In genomic region chr13:117202755-117203471, GRCm38 (mm10) we compare ENCODE assay signal across 8 mouse cellular contexts. TPM values are rescaled to one million over a fixed set of nuclear protein-coding genes. Genes with fewer than 3 reads are reported as not detected.
A peak's percentile ranks its signal among the peaks of the same experiment; 100 is the strongest.
DNase-seq lines count a peak whose midpoint lies in the region; ATAC-seq and TF ChIP-seq lines count a peak whose summit lies in the region.

No protein-coding gene starts in this region.

- intact Hi-C loops in left cerebral cortex, adult 2 months (cut with DNase I) = loop anchor here (1.0 to 2.0 kb wide), 2 partner anchors 86 to 112 kb away; no protein-coding TSS in a partner anchor
- intact Hi-C loops in left cerebral cortex, postnatal 10 days (cut with DNase I) = loop anchor here (2.0 to 5.0 kb wide), 2 partner anchors 84 to 109 kb away; no protein-coding TSS in a partner anchor

- TF ChIP-seq CTCF in left cerebral cortex, adult 2 months (IDR thresholded peaks at IDR 0.05) = peak; percentile 77
- peak; percentile 51 for TF ChIP-seq CTCF in E14TG2a.4 (conservative IDR thresholded peaks at IDR 0.05; ENCODE audit: low read length)

- H3K36me3 ChIP-seq in E14TG2a.4 (ENCODE audit: insufficient read depth, low read length) = no peaks in the 10 kb centered on the region
- H3K36me3 ChIP-seq in forebrain, embryonic 16.5 days (ENCODE audit: control insufficient read depth, insufficient read depth) = no peaks in the 10 kb centered on the region
- no peaks in the 10 kb centered on the region for H3K36me3 ChIP-seq in neural tube, embryonic 14.5 days (ENCODE audit: control insufficient read depth, insufficient read depth, low read length)

- WGBS in forebrain, embryonic 16.5 days = 44% methylated on average over 22 of the region's 22 CpGs
- 51% methylated on average over 22 of the region's 22 CpGs for WGBS in neural tube, embryonic 14.5 days

- DNase-seq in left cerebral cortex, adult 2 months (ENCODE audit: extremely low spot score in 1 of 2, low spot score in 2 of 2) = peak in 1 of 2 experiments; percentile 37
- no peak for DNase-seq in left cerebral cortex, postnatal 10 days (ENCODE audit: extremely low spot score in 1 of 2, low spot score in 2 of 2)
- peak; percentile 61 for DNase-seq in adrenal gland, postnatal 25 days
- peak; percentile 20 for DNase-seq in kidney, postnatal 14 days
- DNase-seq in ovary, postnatal 10 days (ENCODE audit: low spot score) = no peak

- H3K9ac ChIP-seq in forebrain, embryonic 16.5 days (replicated peaks; ENCODE audit: low read depth, low read length) = no peak overlapping the region
- H3K9ac ChIP-seq in neural tube, embryonic 14.5 days (replicated peaks; ENCODE audit: low read depth, low read length) = no peak overlapping the region

- H3K27me3 ChIP-seq in E14TG2a.4 (ENCODE audit: insufficient read depth, low read length) = no peaks in the 10 kb centered on the region
- no peaks in the 10 kb centered on the region for H3K27me3 ChIP-seq in forebrain, embryonic 16.5 days (replicated peaks; ENCODE audit: control insufficient read depth, insufficient read depth, low read length)
- H3K27me3 ChIP-seq in neural tube, embryonic 14.5 days (ENCODE audit: control insufficient read depth, insufficient read depth, low read length) = no peaks in the 10 kb centered on the region

- H3K9me3 ChIP-seq in E14TG2a.4 (ENCODE audit: low read length) = no peaks in the 10 kb centered on the region
- H3K9me3 ChIP-seq in forebrain, embryonic 16.5 days (ENCODE audit: control insufficient read depth, low read length) = no peaks in the 10 kb centered on the region
- H3K9me3 ChIP-seq in neural tube, embryonic 14.5 days (ENCODE audit: control insufficient read depth, low read length) = no peaks in the 10 kb centered on the region

- peak; percentile 50 for ATAC-seq in forebrain, embryonic 16.5 days
- ATAC-seq in neural tube, embryonic 14.5 days (ENCODE audit: low read depth) = peak; percentile 61; the same call in 1 of the 2 replicates

- no peak overlapping the region for H3K27ac ChIP-seq in left cerebral cortex, adult 2 months
- no peak overlapping the region for H3K27ac ChIP-seq in forebrain, embryonic 16.5 days (ENCODE audit: low read length)
- H3K27ac ChIP-seq in neural tube, embryonic 14.5 days (ENCODE audit: low read depth, low read length) = no peak overlapping the region

- no peak overlapping the region for H3K4me2 ChIP-seq in forebrain, embryonic 16.5 days (ENCODE audit: low read length)
- H3K4me2 ChIP-seq in neural tube, embryonic 14.5 days (ENCODE audit: low read depth, low read length) = no peak overlapping the region

- H3K4me3 ChIP-seq in left cerebral cortex, adult 2 months = no peak overlapping the region
- H3K4me3 ChIP-seq in E14TG2a.4 (replicated peaks; ENCODE audit: low read length) = no peak overlapping the region
- H3K4me3 ChIP-seq in forebrain, embryonic 16.5 days (replicated peaks; ENCODE audit: low read length) = no peak overlapping the region
- H3K4me3 ChIP-seq in neural tube, embryonic 14.5 days (ENCODE audit: low read depth, low read length) = no peak overlapping the region

- peaks cover 1% of the 10 kb centered on the region; the same call in 1 of the 2 replicates for H3K4me1 ChIP-seq in E14TG2a.4 (replicated peaks; ENCODE audit: low read depth, low read length)
- no peaks in the 10 kb centered on the region for H3K4me1 ChIP-seq in forebrain, embryonic 16.5 days (replicated peaks; ENCODE audit: control insufficient read depth, insufficient read depth, low read length)
- H3K4me1 ChIP-seq in neural tube, embryonic 14.5 days (ENCODE audit: control insufficient read depth, insufficient read depth, low read length) = no peaks in the 10 kb centered on the region

RNA-seq across cellular contexts. Expression of gene Emb, which starts 5.4 kb away (rescaled TPM):
- total RNA-seq in left cerebral cortex, adult 2 months (2021) = 10 to 100 TPM; 31.2 to 31.8 TPM
- 10 to 100 TPM; 18.5 to 19.1 TPM for total RNA-seq in left cerebral cortex, postnatal 10 days (2021)
- 122 and 134 TPM in 2 replicates for total RNA-seq in adrenal gland, postnatal 25 days (2021)
- polyA plus RNA-seq in forebrain, embryonic 16.5 days (2015; fragmentation: Nextera tagmentation; extraction: Ambion mirVana) = 6.0 and 7.9 TPM in 2 replicates
- 10.1 and 15.2 TPM in 2 replicates for polyA plus RNA-seq in neural tube, embryonic 14.5 days (2014; fragmentation: Nextera tagmentation; extraction: Ambion mirVana)

RNA-seq across cellular contexts. Expression of gene Gm17509, which starts 18.0 kb away (rescaled TPM):
- total RNA-seq in left cerebral cortex, adult 2 months (2021) = 1 to 10 TPM; 1.4 to 1.9 TPM
- total RNA-seq in left cerebral cortex, postnatal 10 days (2021) = under 1 TPM; 0.91 to 0.97 TPM
- total RNA-seq in adrenal gland, postnatal 25 days (2021) = not detected in 2 replicates
- polyA plus RNA-seq in forebrain, embryonic 16.5 days (2015; fragmentation: Nextera tagmentation; extraction: Ambion mirVana) = 0.39 and 0.40 TPM in 2 replicates
- 0.66 and 0.71 TPM in 2 replicates for polyA plus RNA-seq in neural tube, embryonic 14.5 days (2014; fragmentation: Nextera tagmentation; extraction: Ambion mirVana)

Comparison
In these comparisons a context has a peak if more than half of its experiments do, and no peak if none do; other contexts are left out.
1. DNase-seq: peak in adrenal gland, postnatal 25 days (single experiment) and kidney, postnatal 14 days (single experiment); none in left cerebral cortex, postnatal 10 days (0 of 2) and ovary, postnatal 10 days (single experiment).